Mouse (Mus musculus) heart, embryonic 16.5 days (tissue): ENCODE data around the gene Vmn1r49. TPM values are rescaled to one million over a fixed set of nuclear protein-coding genes. Genes with fewer than 3 reads are reported as not detected.
"Not testable (repeated sequence)": the region's sequence is repeated elsewhere in the genome, so short reads cannot be mapped to it uniquely, and the experiment has no call there.

Source experiments
- ATAC-seq: fragments of 200-750 bp; cut with Nextera tagmentation; replicated peaks from 2 replicates; pipeline ENCODE4 v1.8.0; 2017; ENCODE audit warnings: moderate number of reproducible peaks; ENCODE audit not compliant: insufficient read depth, low FRiP score; ENCODE audit errors: extremely low read depth
- H3K27ac ChIP-seq: fragments of 300-500 bp; sonication (generic); 2 replicates; pipeline ENCODE4 v1.5.1; 2014; ENCODE audit warnings: mild to moderate bottlenecking, low read length, control low read depth, moderate library complexity
- H3K27me3 ChIP-seq: fragments of 300-500 bp; sonication (generic); 2 replicates; pipeline ENCODE4 v1.6.1; 2014; ENCODE audit warnings: low read length, mixed read lengths; ENCODE audit not compliant: control insufficient read depth, insufficient read depth
- H3K36me3 ChIP-seq: fragments of 300-500 bp; sonication (generic); 2 replicates; pipeline ENCODE4 v1.6.1; 2014; ENCODE audit not compliant: control insufficient read depth, insufficient read depth
- H3K4me1 ChIP-seq: fragments of 300-500 bp; sonication (generic); 2 replicates; pipeline ENCODE4 v1.6.1; 2014; ENCODE audit warnings: low read length, mixed read lengths; ENCODE audit not compliant: control insufficient read depth, insufficient read depth
- H3K4me2 ChIP-seq: fragments of 300-500 bp; sonication (generic); 2 replicates; pipeline ENCODE4 v1.6.1; 2014; ENCODE audit warnings: low read depth, mild to moderate bottlenecking, control low read depth, low read length
- H3K4me3 ChIP-seq: fragments of 300-500 bp; sonication (generic); 2 replicates; pipeline ENCODE4 v1.5.1; 2014; ENCODE audit warnings: mild to moderate bottlenecking, control low read depth, low read length
- H3K9ac ChIP-seq: fragments of 300-500 bp; sonication (generic); 2 replicates; pipeline ENCODE4 v1.6.1; 2014; ENCODE audit warnings: low read length, control low read depth
- H3K9me3 ChIP-seq: fragments of 300-500 bp; sonication (generic); replicated peaks from 2 replicates; pipeline ENCODE4 v1.6.1; 2016; ENCODE audit warnings: low read length; ENCODE audit not compliant: control insufficient read depth
- WGBS: fragments of 180-500 bp; shearing (Covaris S2); extraction: QIAGEN DNeasy Blood & Tissue Kit; methylation state at CpG from one replicate; pipeline ENCODE4 v1.1.7; 2014; 5-methylcytosine and 5-hydroxymethylcytosine counted together
- polyA plus RNA-seq: library from polyadenylated mRNA; unstranded; fragments of >200 nt; fragmentation: Nextera tagmentation; extraction: Ambion mirVana; gene quantifications from 2 replicates; pipeline ENCODE4 v1.2.1, GENCODE M21; 2015

The Vmn1r49 gene
- not detected in 2 replicates for polyA plus RNA-seq

GRCm38 (mm10) chr6:90078406-90078805, at the start of gene Vmn1r49:
Gene Vmn1r49, minus strand, starts transcription at chr6:90078506.
- Histone ChIP-seq H3K4me1 (no peaks in the 10 kb centered on the region), H3K4me3 (no peak within 1 kb of the TSS), H3K9me3 (0 out of 2 replicates have a peak, but pooled peaks cover 4% of the 10 kb centered on the region), H3K4me2 (no peak within 1 kb of the TSS), H3K36me3 (no peaks in the 10 kb centered on the region), H3K9ac (no peak within 1 kb of the TSS), H3K27me3 (no peaks in the 10 kb centered on the region), H3K27ac (no peak within 1 kb of the TSS)
- 72% methylated on average over 4 of the region's 4 CpGs for WGBS
- no peak for ATAC-seq

- H3K4me1 ChIP-seq, H3K9ac ChIP-seq, H3K4me3 ChIP-seq, H3K36me3 ChIP-seq, H3K9me3 ChIP-seq, H3K27ac ChIP-seq, H3K27me3 ChIP-seq, ATAC-seq, H3K4me2 ChIP-seq: not testable (repeated sequence)
- 89% methylated on average over 1 of the region's 1 CpGs for WGBS
Measured at GRCm38 (mm10) chr6:90122296-90122695, 44.0 kb upstream of the Vmn1r49 start, which contains the start of gene Vmn1r51. Gene Vmn1r51, plus strand, starts transcription at chr6:90122596.

GRCm38 (mm10) chr6:90101130-90101529, 22.8 kb upstream of the Vmn1r49 start, which contains the start of gene Vmn1r50:
Gene Vmn1r50, plus strand, starts transcription at chr6:90101430.
- H3K4me1 ChIP-seq = no peaks in the 10 kb centered on the region
- no peaks in the 10 kb centered on the region for H3K27me3 ChIP-seq
- H3K4me3 ChIP-seq = no peak within 1 kb of the TSS
- no peaks in the 10 kb centered on the region for H3K36me3 ChIP-seq
- 46% methylated on average over 2 of the region's 2 CpGs for WGBS
- no peak within 1 kb of the TSS for H3K4me2 ChIP-seq
- H3K9me3 ChIP-seq = peaks cover 2% of the 10 kb centered on the region; the same call in 1 of the 2 replicates
- H3K9ac ChIP-seq = no peak within 1 kb of the TSS
- no peak for ATAC-seq
- H3K27ac ChIP-seq = no peak within 1 kb of the TSS

- H3K9me3 ChIP-seq = peaks cover 2% of the 10 kb centered on the region; the same call in 1 of the 2 replicates
- no peak overlapping the region for H3K4me2 ChIP-seq
- H3K36me3 ChIP-seq = no peaks in the 10 kb centered on the region
- no peaks in the 10 kb centered on the region for H3K27me3 ChIP-seq
- no peak overlapping the region for H3K27ac ChIP-seq
- WGBS = 83% methylated on average over 2 of the region's 2 CpGs
- no peak overlapping the region for H3K4me3 ChIP-seq
- ATAC-seq = no peak
- H3K9ac ChIP-seq = no peak overlapping the region
- no peaks in the 10 kb centered on the region for H3K4me1 ChIP-seq
Measured at GRCm38 (mm10) chr6:90100566-90100965, 22.3 kb upstream of the Vmn1r49 start.

- WGBS = no CpG with 5 or more reads among the region's 2 CpGs
- not testable (repeated sequence) for H3K9ac ChIP-seq, H3K27ac ChIP-seq, ATAC-seq, H3K4me3 ChIP-seq, H3K4me2 ChIP-seq, H3K27me3 ChIP-seq, H3K36me3 ChIP-seq, H3K4me1 ChIP-seq, H3K9me3 ChIP-seq
Measured at GRCm38 (mm10) chr6:90036741-90037140, 41.6 kb downstream of the Vmn1r49 start, which contains the start of gene Vmn1r48. Gene Vmn1r48, minus strand, starts transcription at chr6:90036841.

Other genes with a start within 250 kb of the Vmn1r49 start
- gene Vmn1r42, start 202.1 kb downstream of the Vmn1r49 start, polyA plus RNA-seq = not detected in 2 replicates
- gene Vmn1r43, start 202.1 kb downstream of the Vmn1r49 start, polyA plus RNA-seq = not detected in 2 replicates
- not detected in 2 replicates for gene Vmn1r44, start 194.8 kb downstream of the Vmn1r49 start, polyA plus RNA-seq
- gene Vmn1r45, start 137.9 kb downstream of the Vmn1r49 start, polyA plus RNA-seq = not detected in 2 replicates
- gene Vmn1r46, start 109.2 kb downstream of the Vmn1r49 start, polyA plus RNA-seq = not detected in 2 replicates
- gene Vmn1r47, start 62.4 kb downstream of the Vmn1r49 start, polyA plus RNA-seq = not detected in 2 replicates
- gene Vmn1r48, start 41.7 kb downstream of the Vmn1r49 start, polyA plus RNA-seq = not detected in 2 replicates
- not detected in 2 replicates for gene Vmn1r50, start 22.9 kb upstream of the Vmn1r49 start, polyA plus RNA-seq
- gene Vmn1r51, start 44.1 kb upstream of the Vmn1r49 start, polyA plus RNA-seq = not detected in 2 replicates
- gene Vmn1r52, start 96.3 kb upstream of the Vmn1r49 start, polyA plus RNA-seq = not detected in 2 replicates
- not detected in 2 replicates for gene V1ra8, start 124.3 kb upstream of the Vmn1r49 start, polyA plus RNA-seq
- gene Vmn1r53, start 145.9 kb upstream of the Vmn1r49 start, polyA plus RNA-seq = not detected in 2 replicates
- gene Vmn1r54, start 167.8 kb upstream of the Vmn1r49 start, polyA plus RNA-seq = not detected in 2 replicates
- not detected in 2 replicates for gene BC048671, start 222.7 kb upstream of the Vmn1r49 start, polyA plus RNA-seq
- gene Chst13, start 246.7 kb upstream of the Vmn1r49 start, polyA plus RNA-seq = not detected in 2 replicates